Mouse (Mus musculus) central nervous system, embryonic 18 days (tissue): ENCODE measurements around the gene C130079G13Rik. TPM values are rescaled to one million over a fixed set of nuclear protein-coding genes. Genes with fewer than 3 reads are reported as not detected.

Source experiments
- polyA plus RNA-seq: library from polyadenylated mRNA; depleted of rRNA; stranded (reverse); fragments of >200 nt; gene quantifications from 2 replicates; pipeline ENCODE4 v1.2.3, GENCODE M21; 2012; rRNA removed

Gene C130079G13Rik
- polyA plus RNA-seq, result not detected in 2 replicates

GRCm38 (mm10) chr3:59924914-59925313 is at the start of gene C130079G13Rik:
Gene C130079G13Rik, plus strand, starts transcription at chr3:59925214.

Other genes starting within 250 kb of the C130079G13Rik start
- not detected in 2 replicates for gene Gm5538, start 195.4 kb upstream of the C130079G13Rik start, polyA plus RNA-seq
- not detected in 2 replicates for gene Gm8298, start 64.2 kb upstream of the C130079G13Rik start, polyA plus RNA-seq
- not detected in 2 replicates for gene Aadacl2, start 81.5 kb downstream of the C130079G13Rik start, polyA plus RNA-seq
- gene Aadac, start 100.5 kb downstream of the C130079G13Rik start, polyA plus RNA-seq, result 0.04 TPM in 1 of 2 replicates, not detected in the other
- gene Sucnr1, start 156.7 kb downstream of the C130079G13Rik start, polyA plus RNA-seq, result 0.08 TPM in 1 of 2 replicates, not detected in the other